Mouse (Mus musculus) olfactory bulb, adult 2 months (tissue): Measurements from ENCODE around the gene Mrm1.

Source experiments
- CTCF ChIP-seq: fragments of 200-500 bp; IDR thresholded peaks from 2 replicates; pipeline ENCODE4 v1.5.1; 2012; ENCODE audit warnings: low read depth, mild to moderate bottlenecking, low read length, moderate library complexity; ENCODE audit not compliant: insufficient read depth
- POLR2A ChIP-seq: fragments of 200-500 bp; IDR thresholded peaks from 2 replicates; pipeline ENCODE4 v1.6.1; 2012; ENCODE audit warnings: mild to moderate bottlenecking, low read depth, low read length, moderate library complexity; ENCODE audit not compliant: insufficient read depth

DNA sequence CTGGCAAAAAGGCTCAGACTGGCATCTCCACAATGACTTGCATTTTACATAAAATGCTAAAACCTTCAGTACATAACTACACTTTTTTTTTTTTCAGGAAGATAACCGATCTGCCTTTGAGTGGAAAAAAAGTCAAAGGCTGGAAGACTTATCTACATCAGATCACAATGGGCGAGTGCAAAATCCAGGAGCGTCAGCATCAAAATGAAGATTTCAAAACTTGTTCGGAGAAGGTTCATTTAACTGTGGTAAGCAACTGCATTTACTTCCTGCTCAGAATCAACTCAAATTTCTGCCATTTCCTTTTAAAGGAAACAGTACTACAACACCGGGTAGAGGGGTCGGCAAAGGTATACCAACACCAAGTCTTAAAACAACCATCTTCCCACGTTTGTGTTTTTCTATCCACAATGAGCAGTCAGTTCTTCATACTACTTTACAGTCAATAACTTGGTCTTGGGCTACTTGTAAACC is 49.5 kb upstream of the Mrm1 start:
- no peak for TF ChIP-seq CTCF
- no peak for TF ChIP-seq POLR2A
